Mouse (Mus musculus) forebrain, embryonic 14.5 days (tissue): ENCODE data around the gene Prr29. TPM values are rescaled to one million over a fixed set of nuclear protein-coding genes. Genes with fewer than 3 reads are reported as not detected.

Experiments used
- ATAC-seq: fragments of 200-750 bp; cut with Nextera tagmentation; 2 replicates; pipeline ENCODE4 v1.8.0; 2017; ENCODE audit warnings: mild to moderate bottlenecking, moderate library complexity
- DNase-seq: peaks from one replicate; pipeline ENCODE4 v3.0.0-alpha.2; 2015; ENCODE audit warnings: low spot score
- H3K27ac ChIP-seq: fragments of 300-500 bp; sonication (generic); 2 replicates; pipeline ENCODE4 v1.5.1; 2014; ENCODE audit warnings: low read depth, mild to moderate bottlenecking, control low read depth, low read length, moderate library complexity
- H3K27me3 ChIP-seq: fragments of 300-500 bp; sonication (generic); replicated peaks from 2 replicates; pipeline ENCODE4 v1.6.1; 2014; ENCODE audit warnings: low read length, control low read depth, mixed read lengths; ENCODE audit not compliant: control insufficient read depth, insufficient read depth
- H3K36me3 ChIP-seq: fragments of 300-500 bp; sonication (generic); 2 replicates; pipeline ENCODE4 v1.6.1; 2014; ENCODE audit warnings: low read length, control low read depth; ENCODE audit not compliant: control insufficient read depth, insufficient read depth
- H3K4me1 ChIP-seq: fragments of 300-500 bp; sonication (generic); 2 replicates; pipeline ENCODE4 v1.6.1; 2014; ENCODE audit warnings: antibody characterized with exemption, low read length, control low read depth; ENCODE audit not compliant: control insufficient read depth, insufficient read depth
- H3K4me2 ChIP-seq: fragments of 300-500 bp; sonication (generic); 2 replicates; pipeline ENCODE4 v1.6.1; 2014; ENCODE audit warnings: mild to moderate bottlenecking, control low read depth, low read length
- H3K4me3 ChIP-seq: fragments of 300-500 bp; sonication (generic); 2 replicates; pipeline ENCODE4 v1.5.1; 2014; ENCODE audit warnings: low read depth, low read length, control low read depth
- H3K9ac ChIP-seq: fragments of 300-500 bp; sonication (generic); 2 replicates; pipeline ENCODE4 v1.6.1; 2014; ENCODE audit warnings: mild to moderate bottlenecking, low read length, control low read depth, moderate library complexity
- H3K9me3 ChIP-seq: fragments of 300-500 bp; sonication (generic); replicated peaks from 2 replicates; pipeline ENCODE4 v1.6.1; 2016; ENCODE audit warnings: low read length, control low read depth, mixed read lengths; ENCODE audit not compliant: control insufficient read depth
- WGBS: fragments of 180-500 bp; shearing (Covaris S2); extraction: QIAGEN DNeasy Blood & Tissue Kit; methylation state at CpG from one replicate; pipeline ENCODE4 v1.1.7; 2014; 5-methylcytosine and 5-hydroxymethylcytosine counted together
- polyA plus RNA-seq: library from polyadenylated mRNA; unstranded; fragments of >200 nt; fragmentation: Nextera tagmentation; extraction: Ambion mirVana; gene quantifications from 2 replicates; pipeline ENCODE4 v1.2.1, GENCODE M21; 2014

Gene Prr29
- polyA plus RNA-seq: not detected in 2 replicates

DNA sequence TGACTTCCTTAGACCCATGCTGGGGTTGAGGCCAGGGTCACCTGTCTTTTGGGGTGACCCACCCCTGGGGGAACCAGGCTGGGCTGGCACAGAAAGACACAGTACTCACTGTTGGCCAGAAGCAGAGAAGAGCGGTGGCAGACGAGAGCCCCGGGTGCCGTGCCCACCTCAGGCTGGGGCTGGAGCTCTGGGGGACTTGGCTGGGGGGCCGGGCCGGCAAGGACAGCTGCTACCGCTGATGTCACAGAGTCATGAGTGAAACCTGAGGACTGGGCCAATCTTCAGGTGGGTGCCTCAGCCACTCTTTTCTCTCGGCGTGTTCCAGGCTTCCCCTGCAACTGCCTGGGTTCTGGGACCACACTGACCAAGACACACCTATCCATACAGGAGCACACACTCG lies at the start of gene Prr29:
Prr29 (plus strand) TSS at position 107 of the 400 bp plus-strand sequence.
- H3K27me3 ChIP-seq: no peaks in the 10 kb centered on the region
- no peak within 1 kb of the TSS for H3K4me3 ChIP-seq
- ATAC-seq: no peak
- DNase-seq: no peak
- WGBS: 53% methylated on average over 10 of the region's 10 CpGs
- H3K4me2 ChIP-seq: no peak within 1 kb of the TSS
- no peaks in the 10 kb centered on the region for H3K9me3 ChIP-seq
- H3K4me1 ChIP-seq: peaks cover 3% of the 10 kb centered on the region; the same call in 1 of the 2 replicates
- no peaks in the 10 kb centered on the region for H3K36me3 ChIP-seq
- H3K27ac ChIP-seq: no peak within 1 kb of the TSS
- no peak within 1 kb of the TSS for H3K9ac ChIP-seq

DNA sequence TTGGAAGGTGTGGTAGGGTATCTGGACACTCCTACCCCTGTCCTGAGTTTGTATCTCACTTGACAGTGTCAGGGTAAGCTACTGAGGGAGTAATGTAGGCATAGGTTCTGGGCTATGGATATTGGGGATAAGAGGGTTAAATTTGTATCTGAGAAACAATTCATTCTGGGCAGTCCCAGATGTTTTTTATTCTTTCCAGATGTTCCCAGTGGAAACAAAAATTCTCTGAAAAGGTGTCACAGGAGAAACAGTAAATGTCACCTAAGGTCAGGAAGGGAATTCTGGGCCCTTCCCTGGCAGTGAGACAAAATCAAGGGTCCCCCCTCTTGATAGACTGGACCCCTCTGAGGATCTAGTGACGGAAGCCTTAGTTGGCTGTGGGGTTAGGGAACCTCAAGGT lies 48.9 kb upstream of the Prr29 start:
- no peaks in the 10 kb centered on the region for H3K4me1 ChIP-seq
- ATAC-seq (no peak), DNase-seq (no peak)
- H3K27me3 ChIP-seq: no peaks in the 10 kb centered on the region
- no peak overlapping the region for H3K9ac ChIP-seq
- no peaks in the 10 kb centered on the region for H3K36me3 ChIP-seq
- no peak overlapping the region for H3K4me2 ChIP-seq
- WGBS: 72% methylated on average over 1 of the region's 1 CpGs
- H3K9me3 ChIP-seq: no peaks in the 10 kb centered on the region
- H3K27ac ChIP-seq: no peak overlapping the region
- no peak overlapping the region for H3K4me3 ChIP-seq

DNA sequence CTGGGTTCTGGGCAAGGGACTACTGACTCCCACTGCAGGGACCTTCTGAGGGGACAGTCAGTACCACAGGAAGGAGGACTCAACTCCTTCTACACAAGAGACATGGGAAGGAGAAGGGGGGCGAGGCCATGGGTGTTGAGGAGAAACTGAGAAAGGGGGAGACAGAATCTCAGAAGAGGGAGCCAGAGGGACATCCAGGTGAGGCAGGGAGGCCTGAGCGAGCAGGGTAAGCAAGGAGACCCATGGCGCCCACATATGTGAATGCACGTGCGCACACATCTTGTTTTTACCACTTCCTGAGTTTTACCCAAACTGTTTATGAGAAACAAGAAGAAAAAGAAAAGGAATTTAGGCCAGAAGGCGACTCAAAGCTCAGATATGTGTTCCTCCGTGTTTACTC lies 47.5 kb upstream of the Prr29 start:
- WGBS: 81% methylated on average over 7 of the region's 7 CpGs
- Histone ChIP-seq H3K27ac (no peak overlapping the region), H3K9me3 (no peaks in the 10 kb centered on the region), H3K36me3 (no peaks in the 10 kb centered on the region), H3K4me1 (no peaks in the 10 kb centered on the region), H3K4me3 (no peak overlapping the region), H3K4me2 (no peak overlapping the region), H3K9ac (no peak overlapping the region), H3K27me3 (no peaks in the 10 kb centered on the region)
- DNase-seq (no peak), ATAC-seq (no peak)

DNA sequence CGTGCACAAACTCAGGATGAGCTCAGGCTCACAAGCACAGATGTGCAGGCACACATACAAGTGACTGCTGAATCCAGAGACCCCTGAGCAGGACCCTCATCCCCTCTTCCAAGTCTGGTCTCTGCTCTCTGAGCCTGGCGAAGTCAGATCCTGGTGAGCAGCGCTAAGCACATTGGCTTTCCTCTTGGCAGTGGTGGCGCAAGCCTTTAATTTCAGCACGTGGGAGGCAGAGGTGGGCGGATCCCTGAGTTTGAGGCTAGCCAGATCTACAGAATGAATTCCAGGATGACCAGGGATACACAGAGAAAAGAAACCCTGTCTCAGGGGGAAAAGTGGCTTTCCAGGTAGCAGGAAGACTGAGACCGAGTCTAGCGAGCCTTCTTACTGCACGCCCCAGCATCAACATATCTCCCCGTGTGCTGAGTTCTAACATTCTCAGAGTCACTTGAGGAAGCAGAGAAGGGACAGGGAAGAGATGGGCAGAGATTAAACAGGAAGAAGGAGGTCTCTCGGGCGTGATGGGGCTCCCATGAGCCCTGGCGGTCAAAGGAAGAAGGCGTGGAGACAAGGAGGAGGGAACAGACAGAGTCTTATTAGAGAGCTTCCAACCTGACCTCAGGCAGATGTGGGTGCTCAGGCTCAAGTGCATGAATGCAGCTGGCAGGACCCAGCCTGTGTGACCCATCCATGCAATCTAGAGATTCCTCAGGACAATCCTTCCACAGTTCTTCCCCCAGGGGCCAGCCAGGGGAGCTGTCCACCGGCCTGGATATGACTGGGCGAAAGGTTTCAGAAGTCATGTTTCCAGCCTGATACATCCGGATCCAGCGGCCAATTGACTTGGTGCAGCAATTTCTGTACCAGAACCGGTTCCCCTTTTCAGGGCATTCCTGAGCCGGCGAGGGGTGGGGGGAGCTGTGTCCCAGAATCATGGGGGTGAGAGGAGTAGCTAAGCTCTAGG lies 46.6 kb upstream of the Prr29 start:
- ATAC-seq: no peak
- Histone ChIP-seq H3K36me3 (no peaks in the 10 kb centered on the region), H3K27me3 (no peaks in the 10 kb centered on the region), H3K9ac (no peak overlapping the region), H3K27ac (no peak overlapping the region), H3K4me1 (no peaks in the 10 kb centered on the region), H3K4me3 (no peak overlapping the region), H3K4me2 (no peak overlapping the region), H3K9me3 (no peaks in the 10 kb centered on the region)
- DNase-seq: no peak
- WGBS: 76% methylated on average over 21 of the region's 21 CpGs

DNA sequence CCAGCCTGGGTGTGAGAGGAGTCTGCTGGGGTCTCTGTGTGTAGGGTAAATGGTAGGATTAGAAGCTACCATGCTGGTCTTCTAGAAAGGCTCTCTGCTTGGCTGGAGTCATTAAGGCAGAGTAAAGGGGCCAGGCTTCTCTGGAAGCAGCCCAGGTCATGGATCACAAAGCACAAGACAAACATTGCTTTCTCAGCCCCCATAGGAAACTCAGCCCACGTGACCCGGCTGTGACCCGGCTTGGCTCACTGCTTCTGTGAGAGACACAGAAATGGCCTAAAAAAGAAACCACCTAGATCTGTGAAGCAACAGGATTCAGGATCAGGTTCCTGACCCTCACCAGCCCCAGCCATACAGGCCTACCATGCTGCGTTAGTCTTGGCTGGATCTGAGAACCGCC lies 40.4 kb upstream of the Prr29 start:
- 75% methylated on average over 5 of the region's 5 CpGs for WGBS
- DNase-seq (no peak), ATAC-seq (no peak)
- H3K4me2 ChIP-seq: no peak overlapping the region
- H3K9me3 ChIP-seq: no peaks in the 10 kb centered on the region
- no peak overlapping the region for H3K27ac ChIP-seq
- no peaks in the 10 kb centered on the region for H3K4me1 ChIP-seq
- no peaks in the 10 kb centered on the region for H3K36me3 ChIP-seq
- H3K27me3 ChIP-seq: no peaks in the 10 kb centered on the region
- no peak overlapping the region for H3K9ac ChIP-seq
- H3K4me3 ChIP-seq: no peak overlapping the region

DNA sequence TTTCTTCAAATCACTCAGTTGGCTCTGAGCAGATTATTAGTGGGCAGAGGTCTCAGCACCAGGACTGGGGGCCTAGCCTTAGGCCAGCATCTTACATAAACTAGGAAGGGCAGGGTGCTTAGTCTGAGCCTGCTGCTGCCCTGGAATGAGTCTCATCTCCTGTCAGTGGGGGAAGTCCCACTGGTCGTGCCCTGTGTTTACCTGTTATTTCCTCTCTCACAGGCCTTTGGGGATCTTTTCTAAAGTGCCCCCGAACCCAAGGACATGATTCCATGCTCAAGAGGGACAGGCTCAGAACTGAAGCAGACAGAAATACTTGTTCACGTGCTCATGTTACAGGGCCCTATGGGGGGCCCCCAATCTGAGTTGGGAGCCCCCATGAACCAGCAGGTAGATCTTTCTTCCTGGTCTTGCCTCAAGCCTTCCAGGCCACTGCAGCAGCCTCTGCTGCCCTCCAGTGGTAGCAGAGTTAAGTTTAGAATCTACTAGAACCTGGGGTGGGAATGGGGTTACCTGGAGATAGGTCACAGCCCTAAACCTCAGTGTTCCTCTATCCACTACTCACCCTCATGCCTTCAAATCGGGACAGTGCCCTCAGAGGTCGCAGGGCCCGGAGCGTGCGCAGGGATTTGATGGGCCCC lies 39.6 kb upstream of the Prr29 start:
- no peak overlapping the region for H3K9ac ChIP-seq
- H3K27me3 ChIP-seq: no peaks in the 10 kb centered on the region
- no peak overlapping the region for H3K4me3 ChIP-seq
- H3K9me3 ChIP-seq: no peaks in the 10 kb centered on the region
- DNase-seq (peak; percentile 53), ATAC-seq (no peak)
- no peak overlapping the region for H3K4me2 ChIP-seq
- no peak overlapping the region for H3K27ac ChIP-seq
- WGBS: 76% methylated on average over 8 of the region's 8 CpGs
- H3K36me3 ChIP-seq: no peaks in the 10 kb centered on the region
- H3K4me1 ChIP-seq: no peaks in the 10 kb centered on the region

DNA sequence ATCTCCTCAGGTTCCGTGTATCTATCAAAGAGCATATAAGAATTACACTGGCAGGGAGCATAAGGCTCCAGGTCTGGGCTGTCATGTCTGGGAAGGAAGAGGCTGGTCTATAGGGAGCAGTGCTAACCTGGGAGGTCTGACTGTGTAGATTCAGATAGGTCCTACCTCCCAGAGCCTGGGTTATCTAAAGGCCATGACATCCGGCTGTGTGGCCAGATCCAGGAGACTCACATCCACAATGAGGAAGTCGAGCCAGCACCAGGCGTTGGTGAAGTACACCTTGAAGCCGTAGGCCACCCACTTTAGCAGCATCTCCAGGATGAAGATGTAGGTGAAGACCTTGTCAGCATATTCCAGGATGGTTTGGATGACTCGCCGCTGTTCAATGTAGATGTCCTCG lies 38.8 kb upstream of the Prr29 start:
- no peak for DNase-seq
- no peaks in the 10 kb centered on the region for H3K36me3 ChIP-seq
- H3K27ac ChIP-seq: no peak overlapping the region
- no peak overlapping the region for H3K4me3 ChIP-seq
- H3K9me3 ChIP-seq: no peaks in the 10 kb centered on the region
- H3K4me1 ChIP-seq: no peaks in the 10 kb centered on the region
- ATAC-seq: no peak
- WGBS: 88% methylated on average over 8 of the region's 8 CpGs
- H3K4me2 ChIP-seq: no peak overlapping the region
- H3K9ac ChIP-seq: no peak overlapping the region
- H3K27me3 ChIP-seq: no peaks in the 10 kb centered on the region

DNA sequence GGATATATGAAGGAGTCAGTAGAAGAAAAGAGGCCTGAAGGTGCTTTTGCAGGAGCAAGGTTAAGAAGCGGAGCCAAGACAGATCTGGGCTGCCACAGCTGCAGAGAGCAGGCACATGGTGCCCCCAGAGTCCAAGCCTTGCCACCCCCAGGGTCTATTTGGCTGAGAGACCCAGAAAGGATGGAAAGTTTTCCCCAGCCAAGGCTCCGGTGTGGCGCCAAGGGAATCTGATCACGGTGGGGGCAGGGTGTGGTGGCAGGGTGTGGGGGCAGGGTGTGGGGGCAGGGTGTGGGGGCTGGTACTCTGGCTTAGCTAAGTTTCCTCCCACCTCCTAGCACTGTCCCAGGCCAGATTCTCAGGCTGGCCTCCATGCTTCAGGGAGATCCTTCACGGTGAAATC lies 36.8 kb upstream of the Prr29 start:
- Histone ChIP-seq H3K4me2 (no peak overlapping the region), H3K36me3 (no peaks in the 10 kb centered on the region), H3K27me3 (no peaks in the 10 kb centered on the region), H3K4me3 (no peak overlapping the region), H3K9ac (no peak overlapping the region), H3K27ac (no peak overlapping the region), H3K9me3 (no peaks in the 10 kb centered on the region), H3K4me1 (no peaks in the 10 kb centered on the region)
- DNase-seq (no peak), ATAC-seq (no peak)
- WGBS: 74% methylated on average over 5 of the region's 5 CpGs

DNA sequence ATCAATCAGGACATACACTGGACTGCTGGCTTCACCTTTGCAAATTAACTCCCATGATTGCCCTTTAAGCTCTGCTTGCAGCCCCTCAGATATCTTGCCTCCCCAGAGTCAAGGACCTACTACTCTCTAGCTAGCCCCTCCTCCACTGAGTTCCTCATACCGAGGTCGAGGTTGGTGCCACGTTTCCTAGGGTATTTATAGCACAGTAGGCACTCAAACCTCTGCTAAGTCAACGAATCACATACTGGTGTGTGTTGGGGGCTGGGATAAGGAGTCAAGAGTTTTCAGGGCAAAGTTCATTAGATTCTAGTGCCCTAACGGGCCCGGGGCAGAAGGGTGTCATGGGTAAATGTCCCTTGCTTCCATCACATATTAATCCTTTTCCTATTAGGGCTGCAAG lies 36.1 kb upstream of the Prr29 start:
- DNase-seq: no peak
- Histone ChIP-seq H3K36me3 (no peaks in the 10 kb centered on the region), H3K4me2 (no peak overlapping the region), H3K27me3 (no peaks in the 10 kb centered on the region), H3K9ac (no peak overlapping the region), H3K4me3 (no peak overlapping the region), H3K9me3 (no peaks in the 10 kb centered on the region), H3K27ac (no peak overlapping the region), H3K4me1 (no peaks in the 10 kb centered on the region)
- ATAC-seq: no peak
- WGBS: 83% methylated on average over 6 of the region's 6 CpGs
